Mouse (Mus musculus) G1E (cell line): ENCODE measurements around the gene Gse1.

ENCODE experiments used
- CTCF ChIP-seq: IDR thresholded peaks from 2 replicates; pipeline ENCODE4 v1.5.1; 2012; ENCODE audit warnings: low read depth, low read length, inconsistent platforms, mixed read lengths
- GATA1 ChIP-seq: IDR thresholded peaks from 2 replicates; pipeline ENCODE4 v1.6.1; 2012; ENCODE audit warnings: borderline replicate concordance, low read length, inconsistent platforms, mixed read lengths
- GATA2 ChIP-seq: IDR thresholded peaks from 2 replicates; pipeline ENCODE4 v1.6.1; 2012; ENCODE audit warnings: low read depth, low read length, inconsistent platforms, borderline replicate concordance
- POLR2AphosphoS5 ChIP-seq: IDR thresholded peaks from 2 replicates; pipeline ENCODE4 v1.6.1; 2012; ENCODE audit warnings: low read depth, low read length, inconsistent platforms; ENCODE audit not compliant: insufficient replicate concordance
- TAL1 ChIP-seq: conservative IDR thresholded peaks from 2 replicates; pipeline ENCODE4 v1.6.1; 2012; ENCODE audit warnings: low read depth, low read length, inconsistent platforms, mixed read lengths

DNA sequence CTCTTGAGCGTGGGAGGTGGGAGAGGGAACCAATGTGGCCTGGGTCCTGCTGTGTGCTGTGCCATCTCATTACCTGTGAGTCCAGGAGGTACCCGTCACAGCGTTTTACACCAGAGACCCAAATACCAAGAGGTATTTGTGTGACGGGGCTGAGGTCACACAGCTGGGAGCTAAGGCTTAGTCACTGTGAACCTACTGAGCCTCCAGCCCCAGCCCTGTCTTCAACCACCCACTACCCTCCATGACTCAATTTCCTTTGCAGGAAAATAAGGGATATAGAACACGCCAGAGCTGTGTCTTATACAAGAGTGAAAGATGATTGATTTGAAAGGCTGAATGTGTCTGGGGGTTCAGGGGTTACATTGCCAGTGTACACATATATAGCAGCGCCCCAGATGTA is 234.4 kb downstream of the Gse1 start:
- TF ChIP-seq CTCF, result no peak
- TF ChIP-seq TAL1, result no peak
- no peak for TF ChIP-seq GATA1
- TF ChIP-seq POLR2AphosphoS5, result no peak
- no peak for TF ChIP-seq GATA2
